Mouse (Mus musculus) inflammation-experienced regulatory T-cells (primary cell): Measurements from ENCODE around the gene Frzb. TPM values are rescaled to one million over a fixed set of nuclear protein-coding genes. Genes with fewer than 3 reads are reported as not detected.

Experiments used
- polyA plus RNA-seq, 2 experiments: library from polyadenylated mRNA; unstranded; fragments of 100-300 nt; shearing (Covaris generic); gene quantifications; one replicate each; pipeline ENCODE4 v1.2.1; 2017

Gene Frzb
- under 1 TPM in 1 of 2 experiments, not detected in 1; 0.19 TPM for polyA plus RNA-seq

GRCm38 (mm10) chr2:80447291-80447791, at the start of gene Frzb:
Gene Frzb, minus strand, starts transcription at chr2:80447625.

Other genes with a start within 250 kb of the Frzb start
- gene Prdx6b, start 155.2 kb downstream of the Frzb start, polyA plus RNA-seq = under 1 TPM in 1 of 2 experiments, not detected in 1; 0.08 TPM
- 10 to 100 TPM; 41.8 to 48.9 TPM for gene Dnajc10, start 132.2 kb downstream of the Frzb start, polyA plus RNA-seq
- gene Nckap1, start 133.8 kb upstream of the Frzb start, polyA plus RNA-seq = 10 to 100 TPM; 12.0 to 14.9 TPM
- gene Dusp19, start 169.4 kb upstream of the Frzb start, polyA plus RNA-seq = 10 to 100 TPM; 15.4 to 19.3 TPM
- 10 to 100 TPM; 32.0 to 36.9 TPM for gene Nup35, start 169.6 kb upstream of the Frzb start, polyA plus RNA-seq